Mouse (Mus musculus): ENCODE results near the gene Inip. TPM values are rescaled to one million over a fixed set of nuclear protein-coding genes. Genes with fewer than 3 reads are reported as not detected.

Gene Inip
- polyA plus RNA-seq, 1 experiment: 7.5 TPM

DNA sequence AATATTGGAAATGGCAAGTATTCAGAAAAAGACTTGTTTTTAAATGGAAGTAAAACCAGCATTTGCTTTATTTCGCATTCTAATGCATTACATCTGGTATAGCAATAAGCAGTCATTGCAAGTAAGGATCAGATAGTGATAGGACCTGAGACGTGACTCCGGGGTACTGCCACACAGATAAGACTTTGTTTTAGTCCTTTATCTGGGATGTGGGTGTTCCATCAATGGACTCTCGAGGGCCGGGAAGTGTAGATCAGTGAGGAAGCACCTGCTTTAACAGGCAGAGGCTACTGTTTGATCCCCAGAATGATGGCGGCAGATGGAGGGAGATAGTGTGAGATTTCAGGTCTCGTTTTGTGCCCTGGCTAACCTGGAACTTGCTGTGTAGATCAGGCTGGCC is 69.8 kb downstream of the Inip start:
- no peaks in the 10 kb centered on the region for H3K27me3 ChIP-seq (replicated peaks; ENCODE audit: control insufficient read depth, insufficient read depth, low read length)
- 96% methylated on average over 7 of the region's 7 CpGs for WGBS
- no peak for DNase-seq
- no peaks in the 10 kb centered on the region for H3K4me1 ChIP-seq (ENCODE audit: control insufficient read depth, insufficient read depth, low read length)
- TF ChIP-seq POLR2A (IDR thresholded peaks at IDR 0.05; ENCODE audit: low read depth, low read length) (no peak), CTCF (conservative IDR thresholded peaks at IDR 0.05; ENCODE audit: insufficient read depth, insufficient read length, low read depth, low read length) (no peak)
- no peak overlapping the region for H3K27ac ChIP-seq (ENCODE audit: insufficient read depth, low read depth, low read length)
- no peaks in the 10 kb centered on the region for H3K36me3 ChIP-seq (ENCODE audit: control insufficient read depth, insufficient read depth, low read length)
- H3K4me3 ChIP-seq (ENCODE audit: insufficient read depth, low read depth, low read length): no peak overlapping the region

DNA sequence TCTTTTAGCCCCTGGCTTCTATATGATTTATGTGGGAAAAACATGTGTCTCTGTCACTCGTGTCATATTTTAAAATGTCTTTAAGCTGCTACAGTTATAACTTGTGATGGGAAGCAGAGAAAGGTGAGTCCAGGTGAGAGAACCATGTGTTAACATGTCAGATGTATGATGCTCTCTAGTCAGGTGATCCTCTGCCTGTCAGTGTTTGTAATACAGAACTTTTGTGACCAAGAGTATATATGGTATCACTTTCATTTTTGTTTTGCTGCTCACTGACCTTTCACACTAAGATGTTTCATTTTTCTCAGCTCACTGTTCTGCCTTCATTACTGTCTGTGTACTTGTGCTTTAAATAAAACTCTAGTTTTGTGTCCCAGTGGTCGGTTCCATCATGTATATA is 72.5 kb downstream of the Inip start:
- no peak for DNase-seq
- Histone ChIP-seq H3K4me3 (ENCODE audit: insufficient read depth, low read depth, low read length) (no peak overlapping the region), H3K4me1 (ENCODE audit: control insufficient read depth, insufficient read depth, low read length) (no peaks in the 10 kb centered on the region), H3K36me3 (ENCODE audit: control insufficient read depth, insufficient read depth, low read length) (no peaks in the 10 kb centered on the region), H3K27ac (ENCODE audit: insufficient read depth, low read depth, low read length) (no peak overlapping the region), H3K27me3 (replicated peaks; ENCODE audit: control insufficient read depth, insufficient read depth, low read length) (no peaks in the 10 kb centered on the region)
- TF ChIP-seq CTCF (conservative IDR thresholded peaks at IDR 0.05; ENCODE audit: insufficient read depth, insufficient read length, low read depth, low read length) (no peak), POLR2A (IDR thresholded peaks at IDR 0.05; ENCODE audit: low read depth, low read length) (no peak)
- WGBS: 76% methylated on average over 2 of the region's 2 CpGs

DNA sequence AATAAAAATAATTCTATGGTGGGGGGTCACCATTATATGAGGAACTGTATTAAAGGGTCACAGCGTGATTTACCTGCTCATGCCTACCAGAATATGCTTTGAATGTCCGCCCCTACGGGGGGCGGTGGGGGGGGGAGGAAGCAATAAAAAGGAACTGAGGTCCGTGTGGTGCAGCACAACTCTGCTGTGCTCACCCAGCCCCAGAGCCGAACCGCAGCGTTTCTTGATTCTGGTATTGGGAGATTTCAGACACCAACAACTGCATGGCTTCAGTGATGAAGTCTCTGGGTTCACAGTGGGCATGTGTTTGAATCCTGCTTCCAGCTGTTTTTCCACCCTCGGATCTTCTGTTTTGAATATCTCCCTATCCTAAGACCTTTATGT is 73.5 kb downstream of the Inip start:
- H3K4me3 ChIP-seq (ENCODE audit: insufficient read depth, low read depth, low read length): no peak overlapping the region
- no peaks in the 10 kb centered on the region for H3K36me3 ChIP-seq (ENCODE audit: control insufficient read depth, insufficient read depth, low read length)
- H3K27me3 ChIP-seq (replicated peaks; ENCODE audit: control insufficient read depth, insufficient read depth, low read length): no peaks in the 10 kb centered on the region
- DNase-seq: no peak
- no peaks in the 10 kb centered on the region for H3K4me1 ChIP-seq (ENCODE audit: control insufficient read depth, insufficient read depth, low read length)
- no peak overlapping the region for H3K27ac ChIP-seq (ENCODE audit: insufficient read depth, low read depth, low read length)
- 56% methylated on average over 9 of the region's 9 CpGs for WGBS
- no peak for TF ChIP-seq POLR2A (IDR thresholded peaks at IDR 0.05; ENCODE audit: low read depth, low read length)
- TF ChIP-seq CTCF (conservative IDR thresholded peaks at IDR 0.05; ENCODE audit: insufficient read depth, insufficient read length, low read depth, low read length): no peak

DNA sequence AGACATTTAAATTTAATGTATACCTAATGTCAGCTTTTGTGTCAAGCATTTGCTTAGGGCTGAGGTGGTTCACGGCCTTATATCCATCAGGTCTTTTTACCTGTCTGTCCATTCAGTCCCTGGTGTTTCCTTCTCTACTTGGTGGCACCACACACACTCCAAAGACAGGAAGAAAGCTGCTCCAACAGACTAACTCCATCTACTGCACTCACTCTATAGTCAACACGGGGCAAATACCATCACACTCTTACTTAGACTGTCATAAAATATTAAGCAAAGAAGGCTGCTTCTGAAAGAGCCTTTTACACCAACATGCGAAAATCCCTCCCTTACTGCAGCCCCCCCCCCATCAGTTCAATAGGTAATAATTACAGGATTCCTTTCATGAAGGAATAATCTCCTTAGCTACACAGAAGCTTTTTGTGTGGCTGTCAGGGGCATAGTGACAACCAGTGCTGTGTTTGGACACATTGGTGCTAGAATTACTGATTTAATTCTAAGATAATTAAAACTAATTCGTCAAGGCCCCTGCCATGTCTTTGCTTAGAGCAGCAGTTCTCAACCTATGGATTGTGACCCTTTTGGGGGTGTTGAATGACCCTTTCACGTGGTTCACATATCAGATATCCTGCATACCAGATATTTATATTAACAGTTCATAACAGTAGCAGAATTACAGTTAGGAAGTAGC is 74.1 kb downstream of the Inip start:
- Histone ChIP-seq H3K27ac (ENCODE audit: insufficient read depth, low read depth, low read length) (no peak overlapping the region), H3K4me1 (ENCODE audit: control insufficient read depth, insufficient read depth, low read length) (no peaks in the 10 kb centered on the region), H3K27me3 (replicated peaks; ENCODE audit: control insufficient read depth, insufficient read depth, low read length) (no peaks in the 10 kb centered on the region), H3K36me3 (ENCODE audit: control insufficient read depth, insufficient read depth, low read length) (no peaks in the 10 kb centered on the region), H3K4me3 (ENCODE audit: insufficient read depth, low read depth, low read length) (no peak overlapping the region)
- no peak for DNase-seq
- no peak for TF ChIP-seq POLR2A (IDR thresholded peaks at IDR 0.05; ENCODE audit: low read depth, low read length)
- no peak for TF ChIP-seq CTCF (conservative IDR thresholded peaks at IDR 0.05; ENCODE audit: insufficient read depth, insufficient read length, low read depth, low read length)
- 65% methylated on average over 5 of the region's 5 CpGs for WGBS

DNA sequence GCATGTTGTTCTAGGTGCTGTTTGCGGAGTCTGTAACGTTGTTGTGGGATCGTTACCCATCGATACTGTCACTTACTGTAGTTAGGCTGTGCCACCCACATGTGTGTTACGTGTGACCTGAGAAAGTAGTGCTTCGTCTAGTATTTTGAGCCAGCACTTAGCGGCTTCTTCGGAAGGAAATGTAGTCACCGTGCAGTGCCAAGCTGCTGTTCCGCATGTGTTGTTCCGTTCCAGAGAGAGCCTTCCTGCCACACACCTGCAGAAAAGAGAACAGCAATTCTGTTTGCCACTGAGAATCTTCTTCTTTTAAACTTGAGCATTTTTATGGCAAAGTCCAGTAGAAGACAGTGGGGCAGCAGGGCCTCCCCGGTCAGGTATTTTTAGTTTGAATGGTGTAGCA is 74.9 kb downstream of the Inip start:
- H3K4me1 ChIP-seq (ENCODE audit: control insufficient read depth, insufficient read depth, low read length): no peaks in the 10 kb centered on the region
- 72% methylated on average over 12 of the region's 12 CpGs for WGBS
- H3K4me3 ChIP-seq (ENCODE audit: insufficient read depth, low read depth, low read length): no peak overlapping the region
- no peak for TF ChIP-seq CTCF (conservative IDR thresholded peaks at IDR 0.05; ENCODE audit: insufficient read depth, insufficient read length, low read depth, low read length)
- no peak for TF ChIP-seq POLR2A (IDR thresholded peaks at IDR 0.05; ENCODE audit: low read depth, low read length)
- no peak overlapping the region for H3K27ac ChIP-seq (ENCODE audit: insufficient read depth, low read depth, low read length)
- H3K36me3 ChIP-seq (ENCODE audit: control insufficient read depth, insufficient read depth, low read length): no peaks in the 10 kb centered on the region
- H3K27me3 ChIP-seq (replicated peaks; ENCODE audit: control insufficient read depth, insufficient read depth, low read length): no peaks in the 10 kb centered on the region
- DNase-seq: no peak

DNA sequence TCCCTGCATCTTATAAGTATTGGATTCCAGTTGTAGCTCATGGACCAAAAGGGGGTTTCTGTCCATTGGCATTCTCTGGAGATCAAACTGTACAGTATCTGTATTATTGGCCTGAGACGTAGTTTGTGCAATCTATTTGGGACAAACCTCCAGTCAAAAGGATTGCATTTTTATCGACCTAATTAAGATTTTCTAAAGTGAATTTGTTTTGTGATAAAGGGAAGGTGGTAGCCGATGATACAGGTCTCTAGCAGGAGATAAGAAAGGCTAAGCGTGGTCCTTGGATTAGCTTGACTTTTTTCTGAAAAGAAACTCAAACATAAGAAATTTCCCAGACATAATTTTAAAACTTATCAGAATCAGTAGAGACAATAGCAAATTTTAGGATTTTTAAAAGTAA is 75.8 kb downstream of the Inip start:
- TF ChIP-seq CTCF (conservative IDR thresholded peaks at IDR 0.05; ENCODE audit: insufficient read depth, insufficient read length, low read depth, low read length): no peak
- TF ChIP-seq POLR2A (IDR thresholded peaks at IDR 0.05; ENCODE audit: low read depth, low read length): no peak
- no peak overlapping the region for H3K4me3 ChIP-seq (ENCODE audit: insufficient read depth, low read depth, low read length)
- H3K27ac ChIP-seq (ENCODE audit: insufficient read depth, low read depth, low read length): no peak overlapping the region
- H3K4me1 ChIP-seq (ENCODE audit: control insufficient read depth, insufficient read depth, low read length): no peaks in the 10 kb centered on the region
- no peaks in the 10 kb centered on the region for H3K36me3 ChIP-seq (ENCODE audit: control insufficient read depth, insufficient read depth, low read length)
- WGBS: 91% methylated on average over 4 of the region's 4 CpGs
- no peaks in the 10 kb centered on the region for H3K27me3 ChIP-seq (replicated peaks; ENCODE audit: control insufficient read depth, insufficient read depth, low read length)
- no peak for DNase-seq

DNA sequence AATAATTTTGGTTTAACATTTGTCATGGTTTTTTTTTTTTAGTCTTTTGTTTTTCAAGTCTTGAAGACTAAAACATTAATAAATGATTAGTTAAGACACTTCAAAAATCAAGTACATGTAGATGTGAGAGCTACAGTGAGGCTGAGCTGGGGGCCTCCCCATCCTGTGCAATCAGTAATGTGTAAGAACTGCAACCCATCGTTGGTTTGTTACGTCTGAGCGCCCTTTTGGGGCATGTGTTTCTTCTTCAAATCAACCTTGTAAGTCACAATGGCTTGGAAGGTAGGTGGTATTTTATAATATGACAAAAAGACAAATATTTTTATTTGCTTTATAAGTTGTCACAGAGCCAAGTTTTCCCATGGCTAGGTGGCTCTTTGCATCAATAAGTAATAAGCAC is 79.6 kb downstream of the Inip start:
- no peak overlapping the region for H3K27ac ChIP-seq (ENCODE audit: insufficient read depth, low read depth, low read length)
- H3K4me1 ChIP-seq (ENCODE audit: control insufficient read depth, insufficient read depth, low read length): peaks cover 5% of the 10 kb centered on the region
- no peak for DNase-seq
- TF ChIP-seq CTCF (conservative IDR thresholded peaks at IDR 0.05; ENCODE audit: insufficient read depth, insufficient read length, low read depth, low read length): no peak
- TF ChIP-seq POLR2A (IDR thresholded peaks at IDR 0.05; ENCODE audit: low read depth, low read length): no peak
- H3K4me3 ChIP-seq (ENCODE audit: insufficient read depth, low read depth, low read length): no peak overlapping the region
- no peaks in the 10 kb centered on the region for H3K36me3 ChIP-seq (ENCODE audit: control insufficient read depth, insufficient read depth, low read length)
- H3K27me3 ChIP-seq (replicated peaks; ENCODE audit: control insufficient read depth, insufficient read depth, low read length): no peaks in the 10 kb centered on the region
- WGBS: 65% methylated on average over 3 of the region's 3 CpGs

Other genes starting within 250 kb of the Inip start
- gene Hsdl2, start 220.0 kb downstream of the Inip start, polyA plus RNA-seq (2012; rRNA removed): 21.0 and 27.8 TPM in 2 replicates
- gene E130308A19Rik, start 175.4 kb downstream of the Inip start, polyA plus RNA-seq (2012; rRNA removed): 9.6 and 10.8 TPM in 2 replicates
- gene Snx30, start 4.3 kb upstream of the Inip start, polyA plus RNA-seq (2012; rRNA removed): 4.8 and 5.2 TPM in 2 replicates
- gene Slc46a2, start 113.5 kb upstream of the Inip start, polyA plus RNA-seq (2012; rRNA removed): 0.10 and 0.11 TPM in 2 replicates
- not detected in 2 replicates for gene Mup4, start 159.1 kb upstream of the Inip start, polyA plus RNA-seq (2012; rRNA removed)
- gene Mup6, start 162.7 kb upstream of the Inip start, polyA plus RNA-seq (2012; rRNA removed): not detected in 2 replicates

Data from kidney, adult 2 months (tissue).